Mouse (Mus musculus) spleen, adult 18-20 months (tissue): ENCODE results near the gene Ly6f.
"Not testable (repeated sequence)": the region's sequence is repeated elsewhere in the genome, so short reads cannot be mapped to it uniquely, and the experiment has no call there.

Experiments used
- DNase-seq, 2 experiments: peaks; one replicate each; pipeline ENCODE4 v3.0.0; 2022; ENCODE audit warnings: mixed read lengths in 2 of 2

Ly6f gene

GRCm38 (mm10) chr15:75268121-75268520, at the start of gene Ly6f:
Ly6f (plus strand) TSS chr15:75268421.
- no peak for DNase-seq

GRCm38 (mm10) chr15:75221942-75222341, 46.3 kb upstream of the Ly6f start:
- DNase-seq: no peak

DNA sequence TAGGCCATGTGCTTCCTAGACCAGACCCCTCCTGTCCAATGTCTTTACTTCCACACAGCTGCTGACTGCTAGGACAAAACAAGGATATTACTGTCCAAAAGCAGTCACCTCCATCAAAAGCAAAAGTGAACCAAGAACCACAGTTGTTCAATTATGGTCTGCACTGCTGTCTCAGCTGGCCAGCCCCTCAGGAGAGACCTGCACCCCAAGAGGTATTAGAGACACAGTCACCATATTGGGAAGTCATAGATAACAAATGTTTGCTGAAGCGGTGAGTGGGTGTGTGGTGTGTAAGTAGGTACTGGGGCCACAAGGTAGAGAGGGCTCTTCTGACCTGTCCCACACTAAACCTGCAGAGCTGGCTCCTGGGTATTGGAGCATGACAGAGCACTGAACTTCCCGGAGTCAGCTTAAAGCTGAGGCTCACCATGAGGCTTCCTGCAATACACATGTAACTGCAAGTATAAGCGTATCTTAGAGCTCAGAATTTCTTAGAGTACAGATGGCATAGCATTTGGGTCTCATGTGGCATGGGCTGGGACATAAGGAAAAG, 30.4 kb upstream of the Ly6f start:
- no peak for DNase-seq

DNA sequence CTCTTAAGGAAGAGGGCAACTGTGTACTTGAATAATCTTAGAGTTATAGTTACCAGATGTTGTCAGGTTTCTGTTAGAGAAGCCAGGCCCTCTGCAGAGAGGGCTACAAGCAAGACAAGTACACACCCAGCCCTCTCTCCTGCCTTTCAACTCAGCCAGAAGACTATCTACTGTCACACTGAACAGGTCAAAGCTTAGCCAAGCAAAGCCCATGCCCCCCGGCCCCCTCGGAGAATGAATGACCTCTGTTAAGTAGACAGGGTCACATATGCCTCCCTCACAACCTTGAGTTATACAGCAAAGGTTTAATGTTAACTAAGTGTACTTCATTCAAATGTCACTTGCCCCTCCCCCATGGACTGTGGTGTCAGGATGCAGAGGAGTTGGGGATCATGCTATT, 27.7 kb upstream of the Ly6f start:
- no peak for DNase-seq

- DNase-seq: no peak
Observed at GRCm38 (mm10) chr15:75242756-75243640, 25.2 kb upstream of the Ly6f start.

GRCm38 (mm10) chr15:75254671-75255070, 13.6 kb upstream of the Ly6f start:
- no peak for DNase-seq

- no peak for DNase-seq
Observed at GRCm38 (mm10) chr15:75265863-75266262, 2.4 kb upstream of the Ly6f start.

- no peak for DNase-seq
Observed at GRCm38 (mm10) chr15:75266626-75267025, 1.6 kb upstream of the Ly6f start.

- no peak for DNase-seq
Observed at GRCm38 (mm10) chr15:75268916-75269829, 952 bp downstream of the Ly6f start.

DNA sequence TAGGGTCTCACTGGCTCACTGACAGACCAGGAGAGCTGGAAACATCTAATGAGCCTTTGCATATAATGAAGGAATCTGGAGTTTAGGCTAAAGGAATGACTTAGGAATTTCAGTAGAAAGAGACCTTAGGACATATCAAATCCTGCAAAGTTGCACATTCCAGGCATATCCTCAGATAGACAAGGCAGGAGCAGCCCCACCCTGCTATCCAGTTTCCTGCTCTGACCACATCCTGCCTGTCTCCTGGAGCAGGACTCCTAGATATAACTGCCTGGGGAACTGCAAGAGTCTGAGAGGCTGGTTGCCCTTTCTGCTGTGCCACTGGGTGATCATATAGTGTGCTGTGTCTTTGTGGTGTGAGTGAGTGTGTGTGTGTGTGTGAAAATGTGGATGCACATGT, 1.9 kb downstream of the Ly6f start:
- no peak for DNase-seq

- DNase-seq: no peak
Observed at GRCm38 (mm10) chr15:75270691-75271362, 2.6 kb downstream of the Ly6f start.

- no peak for DNase-seq
Observed at GRCm38 (mm10) chr15:75271426-75271825, 3.2 kb downstream of the Ly6f start.

DNA sequence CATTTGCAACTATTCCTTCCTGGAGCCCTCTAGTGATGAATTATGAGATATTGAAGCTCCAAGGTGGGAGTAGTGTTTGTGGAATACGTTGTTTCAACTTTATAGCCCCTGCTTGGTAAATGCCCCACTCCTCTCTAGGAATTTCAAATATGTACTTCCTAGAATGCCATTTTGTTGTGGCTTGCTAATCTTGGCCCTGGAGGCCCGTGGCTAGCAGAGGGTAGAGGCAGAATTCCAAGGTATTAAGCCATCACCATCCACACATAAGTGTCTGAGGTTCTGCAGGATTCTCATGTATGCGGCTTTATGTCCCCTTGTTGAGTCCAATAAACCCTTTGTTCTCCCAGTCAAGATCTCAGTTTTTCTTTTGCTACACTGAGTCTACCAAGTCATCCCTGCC, 3.7 kb downstream of the Ly6f start:
- no peak for DNase-seq

DNA sequence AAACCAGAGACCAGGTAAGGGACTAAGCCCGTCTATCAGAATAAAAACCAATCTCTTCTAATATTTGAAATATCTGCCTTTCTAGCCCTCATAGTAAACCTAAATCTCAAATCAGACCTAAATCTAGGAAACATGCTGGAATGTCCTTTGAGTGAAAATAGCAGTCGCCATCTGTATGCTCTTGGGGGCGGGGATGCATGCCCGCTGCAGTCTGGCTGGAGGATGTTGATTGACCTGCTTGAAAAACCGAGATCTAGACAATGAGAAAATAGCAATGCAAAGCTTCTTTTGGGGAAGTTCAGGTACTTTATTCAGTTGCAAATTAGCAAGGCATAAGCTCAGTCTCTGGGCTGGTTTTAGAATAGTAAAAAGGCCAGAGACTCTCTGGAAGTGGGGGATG, 13.8 kb downstream of the Ly6f start:
- DNase-seq: not testable (repeated sequence)

GRCm38 (mm10) chr15:75286512-75286911, 18.3 kb downstream of the Ly6f start:
- not testable (repeated sequence) for DNase-seq

DNA sequence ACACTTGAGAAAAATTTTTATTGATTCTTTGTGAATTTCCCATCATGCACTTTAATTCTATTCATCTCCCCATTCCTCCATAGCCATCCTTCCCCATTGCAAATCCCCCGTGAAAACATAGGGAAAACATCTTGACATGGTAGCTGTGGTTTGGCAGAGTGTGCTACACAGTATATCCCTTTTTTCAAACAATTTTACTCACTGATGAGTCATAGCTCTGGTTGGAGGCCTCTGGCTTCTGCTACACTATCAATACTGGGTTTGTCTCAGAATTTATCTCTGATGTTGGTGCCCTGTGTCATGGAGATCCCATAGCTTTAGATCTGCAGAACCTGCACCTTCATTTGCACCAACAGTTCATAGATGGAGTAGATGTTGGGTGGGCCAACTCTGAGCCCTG, 24.2 kb downstream of the Ly6f start:
- DNase-seq: no peak

DNA sequence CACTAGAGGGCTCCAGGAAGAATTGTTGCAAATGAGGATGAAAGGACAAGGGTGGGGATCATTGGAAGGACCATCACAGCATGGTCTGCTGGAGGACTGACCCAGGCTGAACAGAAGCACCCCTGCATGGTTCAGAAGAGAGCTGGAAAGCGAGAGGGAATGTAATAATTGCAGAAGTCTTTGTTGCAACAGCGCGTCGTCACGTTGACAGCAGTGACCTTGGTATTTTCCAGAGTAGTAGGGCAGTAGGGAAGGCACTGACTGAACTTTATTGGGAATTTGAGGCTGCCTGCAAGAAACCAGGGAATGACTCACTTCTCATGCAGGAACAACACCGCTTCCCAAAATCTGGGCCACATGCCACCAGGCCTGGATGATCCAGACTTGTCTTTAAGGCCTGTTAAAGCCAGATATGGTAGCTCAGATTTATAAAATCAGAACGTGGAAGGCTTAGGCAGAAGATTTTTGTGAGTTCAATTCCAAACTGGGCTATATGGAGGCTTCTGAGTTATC, 25.7 kb downstream of the Ly6f start:
- DNase-seq: no peak

DNA sequence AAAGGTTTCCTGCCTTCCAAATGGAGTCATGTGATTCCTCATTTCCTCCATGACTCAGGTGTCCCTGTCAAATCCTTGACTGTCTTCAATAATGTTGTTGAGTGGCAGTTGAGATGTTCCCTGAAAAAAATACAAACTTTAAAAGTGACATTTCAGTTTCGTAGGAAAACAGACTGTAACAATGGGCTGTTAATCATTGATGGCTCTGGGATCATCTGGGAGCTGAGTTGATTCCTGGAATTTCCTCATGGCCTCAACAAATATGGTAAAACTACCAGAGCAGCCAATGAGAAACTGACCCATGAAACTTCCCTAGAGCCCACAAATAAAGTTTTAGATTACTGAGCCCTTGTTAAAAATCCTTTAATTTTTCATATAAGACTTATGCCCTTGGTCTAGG, 37.9 kb downstream of the Ly6f start:
- DNase-seq: no peak

- DNase-seq: no peak
Observed at GRCm38 (mm10) chr15:75309186-75309585, 41.0 kb downstream of the Ly6f start.

GRCm38 (mm10) chr15:75309946-75310345, 41.7 kb downstream of the Ly6f start:
- no peak for DNase-seq

DNA sequence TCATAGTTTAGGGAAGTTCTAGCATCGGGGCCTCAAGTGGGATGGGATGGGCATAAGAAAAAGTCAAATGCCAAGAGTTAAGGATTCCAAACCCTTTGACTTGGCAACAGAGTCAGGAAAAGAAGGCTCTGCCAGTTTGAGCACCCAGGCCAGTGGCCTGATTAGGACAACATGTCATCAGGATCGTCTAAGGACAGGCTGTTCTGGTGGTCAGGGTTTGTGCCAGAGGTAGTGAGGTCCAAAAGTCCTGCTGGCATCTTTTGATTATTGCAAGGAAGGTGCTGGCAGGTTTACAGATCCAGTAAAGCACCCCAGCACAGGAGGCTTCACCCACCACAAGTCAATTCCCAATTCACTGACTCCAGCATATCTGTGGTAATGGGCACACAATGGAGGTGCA, 46.2 kb downstream of the Ly6f start:
- no peak for DNase-seq

- no peak for DNase-seq
Observed at GRCm38 (mm10) chr15:75317255-75317654, 49.0 kb downstream of the Ly6f start.

DNA sequence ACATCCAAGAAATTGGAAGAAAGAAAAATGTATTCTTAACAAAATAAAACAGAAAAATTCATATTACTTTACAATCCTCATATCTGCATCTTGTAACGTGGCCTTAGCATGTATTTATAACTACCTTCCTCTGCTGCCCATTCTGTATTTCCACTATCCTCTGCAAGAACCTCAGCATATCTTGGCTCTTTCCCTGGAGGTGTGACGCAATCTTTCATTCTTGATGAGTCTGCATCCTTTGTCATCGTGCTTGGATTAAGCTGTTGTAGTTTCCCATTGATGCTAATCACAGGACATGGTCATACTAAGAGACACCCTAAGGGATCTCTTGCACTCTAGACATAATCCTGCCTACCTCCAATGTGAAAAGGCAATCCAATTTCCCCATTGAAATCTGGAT, 50.4 kb downstream of the Ly6f start:
- DNase-seq: no peak
